Mouse (Mus musculus) cortical plate, adult 2 months (tissue): ENCODE data around the gene Tmem218. TPM values are rescaled to one million over a fixed set of nuclear protein-coding genes. Genes with fewer than 3 reads are reported as not detected.

Experiments used
- H3K27ac ChIP-seq: fragments of 200-500 bp; 2 replicates; pipeline ENCODE4 v1.5.1; 2012; ENCODE audit warnings: low read length, control low read depth, inconsistent platforms; ENCODE audit not compliant: insufficient read depth
- H3K4me1 ChIP-seq: fragments of 200-500 bp; 2 replicates; pipeline ENCODE4 v1.6.1; 2011; ENCODE audit warnings: low read length; ENCODE audit not compliant: control insufficient read depth, insufficient read depth
- H3K4me3 ChIP-seq: fragments of 200-500 bp; 2 replicates; pipeline ENCODE4 v1.5.1; 2011; ENCODE audit warnings: mild to moderate bottlenecking, low read length, control low read depth; ENCODE audit not compliant: insufficient read depth
- CTCF ChIP-seq: fragments of 200-500 bp; IDR thresholded peaks from 2 replicates; pipeline ENCODE4 v1.5.1; 2011; ENCODE audit warnings: mild to moderate bottlenecking, control low read depth, low read length; ENCODE audit not compliant: insufficient read depth; ENCODE audit errors: extremely low read depth
- POLR2A ChIP-seq: fragments of 200-500 bp; IDR thresholded peaks from 2 replicates; pipeline ENCODE4 v1.6.1; 2011; ENCODE audit warnings: mild to moderate bottlenecking, low read length, control low read depth; ENCODE audit not compliant: insufficient read depth; ENCODE audit errors: extremely low read depth
- polyA plus RNA-seq: library from polyadenylated mRNA; depleted of rRNA; stranded (reverse); fragments of >200 nt; gene quantifications from 2 replicates; pipeline ENCODE4 v1.2.3, GENCODE M21; 2012; rRNA removed

Tmem218 gene
- polyA plus RNA-seq: 9.7 and 11.1 TPM in 2 replicates

DNA sequence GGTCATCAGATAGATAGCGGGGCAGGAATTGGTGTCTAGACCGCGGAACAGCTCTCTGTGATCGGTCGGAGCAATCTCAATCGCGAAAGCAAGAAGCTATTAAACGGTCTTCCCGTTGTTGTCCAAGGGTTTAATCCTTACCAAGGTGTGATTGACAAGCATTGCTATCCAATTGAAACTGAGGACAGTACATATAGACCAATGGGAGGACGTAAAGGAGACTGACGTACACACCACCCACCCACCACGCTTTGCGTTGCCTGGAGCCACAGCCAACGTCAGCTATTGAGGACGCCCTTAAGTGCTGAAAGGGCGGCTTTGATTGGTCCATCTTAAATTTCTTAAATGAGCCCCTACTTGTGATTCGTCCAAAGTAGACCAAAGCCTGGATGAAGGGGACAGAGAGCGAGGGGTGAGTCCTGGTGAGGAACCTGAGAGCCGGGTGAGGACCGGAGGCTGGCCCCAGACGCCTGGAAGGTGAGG lies at the start of gene Tmem218:
TSS of gene Tmem218 (plus strand) at position 295 of the 483 bp plus-strand sequence.
- peak within 1 kb of the TSS; percentile 44 for H3K4me3 ChIP-seq
- H3K27ac ChIP-seq: peak within 1 kb of the TSS; percentile 43
- no peaks in the 10 kb centered on the region; the same call in 1 of the 2 replicates for H3K4me1 ChIP-seq
- TF ChIP-seq POLR2A: peak; percentile 90
- TF ChIP-seq CTCF: no peak

GRCm38 (mm10) chr9:37160686-37161085 lies 47.3 kb upstream of the Tmem218 start:
- H3K4me1 ChIP-seq: no peaks in the 10 kb centered on the region
- no peak overlapping the region for H3K4me3 ChIP-seq
- H3K27ac ChIP-seq: no peak overlapping the region
- TF ChIP-seq CTCF (no peak), POLR2A (no peak)

DNA sequence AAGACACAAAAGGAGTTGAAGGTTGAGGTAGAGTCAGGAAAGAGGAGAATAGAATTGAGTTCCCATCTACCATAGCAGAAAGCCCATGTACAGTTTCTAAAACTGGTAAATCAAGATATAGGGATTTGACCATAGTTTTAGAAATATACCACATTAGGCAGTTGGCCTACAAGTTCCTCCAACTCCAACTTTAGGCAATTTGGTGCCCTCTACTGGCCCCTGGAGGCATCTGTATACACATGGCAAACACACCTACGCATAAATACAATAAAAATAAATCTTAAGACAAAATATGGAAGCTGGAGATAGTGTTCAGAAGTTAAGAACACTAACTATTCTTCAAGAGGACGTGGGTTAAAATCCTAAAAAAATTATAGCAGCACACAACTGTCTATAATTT lies 41.1 kb upstream of the Tmem218 start:
- no peaks in the 10 kb centered on the region for H3K4me1 ChIP-seq
- no peak overlapping the region for H3K27ac ChIP-seq
- TF ChIP-seq CTCF (0 out of 2 replicates have a peak, but pooled peaks have one; percentile 14), POLR2A (no peak)
- no peak overlapping the region for H3K4me3 ChIP-seq

- TF ChIP-seq POLR2A (no peak), CTCF (no peak)
- no peak overlapping the region for H3K27ac ChIP-seq
- no peak overlapping the region for H3K4me3 ChIP-seq
- H3K4me1 ChIP-seq: no peaks in the 10 kb centered on the region; the same call in 1 of the 2 replicates
Measured at GRCm38 (mm10) chr9:37173376-37173775, 34.6 kb upstream of the Tmem218 start.

GRCm38 (mm10) chr9:37176002-37176401 lies 32.0 kb upstream of the Tmem218 start:
- Histone ChIP-seq H3K27ac (no peak overlapping the region), H3K4me3 (no peak overlapping the region), H3K4me1 (peaks cover 5% of the 10 kb centered on the region)
- no peak for TF ChIP-seq CTCF
- TF ChIP-seq POLR2A: no peak

- H3K27ac ChIP-seq: no peak overlapping the region
- TF ChIP-seq POLR2A (no peak), CTCF (peak; percentile 87)
- H3K4me1 ChIP-seq: peaks cover 5% of the 10 kb centered on the region
Measured at GRCm38 (mm10) chr9:37177107-37177506, 30.9 kb upstream of the Tmem218 start.

DNA sequence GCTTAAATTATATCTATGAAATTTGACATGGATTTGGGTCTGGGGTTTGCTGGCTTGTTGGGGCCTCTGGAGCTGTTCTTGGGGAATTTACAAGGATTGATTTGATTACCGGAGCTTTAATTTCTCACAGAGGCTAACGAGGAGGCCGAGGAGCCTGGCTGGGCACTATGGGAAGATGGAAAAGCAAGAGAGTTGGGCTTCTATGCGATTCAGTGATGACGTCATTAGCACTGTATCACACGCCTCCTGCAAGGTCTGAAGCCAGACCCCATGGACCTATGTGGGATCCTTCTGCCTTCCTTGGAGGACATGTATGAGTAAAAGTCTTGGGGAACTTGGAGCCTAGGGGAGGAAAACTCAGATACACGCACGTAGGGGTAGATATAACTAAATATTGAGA lies 30.5 kb upstream of the Tmem218 start:
- H3K4me3 ChIP-seq: no peak overlapping the region
- TF ChIP-seq CTCF (no peak), POLR2A (no peak)
- peaks cover 5% of the 10 kb centered on the region for H3K4me1 ChIP-seq
- no peak overlapping the region for H3K27ac ChIP-seq

More at GRCm38 (mm10) chr9:37177107-37177506, 30.9 kb upstream of the Tmem218 start:
- no peak overlapping the region for H3K4me3 ChIP-seq

DNA sequence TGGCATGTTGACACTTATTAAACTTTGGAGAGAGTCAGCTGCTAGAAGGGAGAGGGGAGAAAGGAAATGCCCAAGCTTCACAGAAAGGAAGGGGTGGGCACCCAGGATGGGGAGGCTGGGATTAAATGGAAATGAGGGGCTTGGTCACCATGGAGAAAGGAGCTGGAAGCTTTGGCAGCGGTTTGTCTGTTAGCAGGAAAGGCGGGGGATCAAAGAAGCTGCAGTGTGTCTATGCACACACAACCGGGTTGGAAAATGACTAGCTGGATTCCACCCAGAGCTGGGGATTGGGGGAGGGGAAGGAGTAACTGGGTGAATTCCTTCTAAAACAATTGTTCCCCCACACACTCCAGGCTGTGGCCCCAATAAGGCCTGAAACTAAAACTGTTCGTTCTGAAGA lies 29.1 kb upstream of the Tmem218 start:
- no peak overlapping the region for H3K4me3 ChIP-seq
- TF ChIP-seq CTCF (no peak), POLR2A (no peak)
- peaks cover 5% of the 10 kb centered on the region for H3K4me1 ChIP-seq
- H3K27ac ChIP-seq: no peak overlapping the region

GRCm38 (mm10) chr9:37179596-37179995 lies 28.4 kb upstream of the Tmem218 start:
- Histone ChIP-seq H3K27ac (no peak overlapping the region), H3K4me3 (no peak overlapping the region), H3K4me1 (peaks cover 5% of the 10 kb centered on the region)
- TF ChIP-seq CTCF (no peak), POLR2A (no peak)

DNA sequence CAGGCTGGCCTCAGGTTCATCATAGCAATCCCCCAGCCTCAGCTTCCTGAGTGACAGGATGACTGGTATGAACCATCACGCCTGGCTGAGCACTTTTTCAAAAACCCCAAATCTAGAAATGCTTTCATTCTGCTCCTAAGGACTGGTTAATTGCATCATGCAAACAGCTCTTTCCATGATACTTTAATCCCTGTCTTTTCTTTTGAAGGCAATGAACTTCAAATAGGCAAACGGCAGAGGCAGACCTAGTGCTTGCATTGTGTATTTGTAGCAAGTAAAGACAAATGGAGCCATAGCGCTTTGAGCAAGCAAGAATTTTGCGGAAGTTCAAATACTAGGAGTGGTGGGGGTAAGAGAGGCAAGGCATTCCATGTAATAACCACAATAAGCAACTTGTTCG lies 26.4 kb upstream of the Tmem218 start:
- H3K4me3 ChIP-seq: no peak overlapping the region
- TF ChIP-seq POLR2A (no peak), CTCF (no peak)
- peaks cover 5% of the 10 kb centered on the region for H3K4me1 ChIP-seq
- no peak overlapping the region for H3K27ac ChIP-seq

DNA sequence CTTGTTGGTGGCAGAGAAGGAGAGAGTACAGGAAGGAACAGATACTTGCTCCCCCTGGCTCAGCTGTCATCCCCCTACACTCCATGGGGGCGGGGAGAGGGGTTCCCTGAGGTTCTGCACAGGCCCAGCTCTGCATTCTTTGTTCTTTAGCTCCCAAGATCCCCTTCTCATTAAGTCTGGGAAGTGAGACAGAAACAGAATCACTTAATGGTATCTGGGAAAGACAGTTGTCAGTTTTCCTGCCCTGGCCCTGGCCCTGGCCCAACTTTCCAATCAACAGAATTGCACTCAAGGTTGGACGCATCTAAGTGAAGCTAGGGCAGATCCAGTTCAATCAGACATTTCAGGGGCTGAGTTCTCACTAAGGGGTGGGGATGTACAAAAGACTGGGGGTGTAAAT lies 24.8 kb upstream of the Tmem218 start:
- Histone ChIP-seq H3K4me3 (no peak overlapping the region), H3K4me1 (peaks cover 5% of the 10 kb centered on the region), H3K27ac (no peak overlapping the region)
- TF ChIP-seq POLR2A (no peak), CTCF (no peak)
